Mouse (Mus musculus) hematopoietic multipotent progenitor cell, adult 10-12 weeks (in vitro differentiated cells): ENCODE results near the gene Znhit6. TPM values are rescaled to one million over a fixed set of nuclear protein-coding genes. Genes with fewer than 3 reads are reported as not detected.

Source experiments
- polyA plus RNA-seq: library from polyadenylated mRNA; stranded (reverse); fragments of >175 nt; gene quantifications from 2 replicates; pipeline ENCODE4 v1.2.3, GENCODE M21; 2012; ENCODE audit warnings: low replicate concordance

The Znhit6 gene
- polyA plus RNA-seq = 6.4 and 6.6 TPM in 2 replicates

GRCm38 (mm10) chr3:145575743-145576481, at the start of gene Znhit6:
Znhit6 (plus strand) TSS chr3:145576205.

DNA sequence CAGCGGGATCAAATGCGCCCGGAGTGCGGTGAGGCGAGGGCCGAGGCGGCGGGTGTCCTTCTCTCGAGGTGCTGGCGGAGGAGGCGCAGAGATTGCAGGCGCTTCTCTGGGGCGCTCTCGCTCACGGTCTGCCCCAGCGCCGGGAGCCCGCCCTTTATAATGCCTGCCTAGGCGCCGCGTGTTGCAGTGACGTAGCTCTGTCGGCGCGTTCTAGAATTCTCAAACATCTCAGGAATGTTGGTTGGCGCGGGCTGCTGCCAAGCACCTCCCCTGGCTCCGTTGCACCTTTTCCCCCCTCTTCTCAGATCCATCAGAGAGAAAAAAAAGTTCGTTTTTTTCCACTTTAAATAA, 73.8 kb downstream of the Znhit6 start, which contains the start of gene Ccn1:
TSS of gene Ccn1 (minus strand) at position 130 of the 351 bp plus-strand sequence.

Other genes with a start within 250 kb of the Znhit6 start
- 0.21 TPM in 1 of 2 replicates, not detected in the other for gene Ccn1, start 73.8 kb downstream of the Znhit6 start, polyA plus RNA-seq
- gene Ddah1, start 182.5 kb downstream of the Znhit6 start, polyA plus RNA-seq = not detected in 2 replicates